Mouse (Mus musculus): ENCODE results near the gene Shank2. TPM values are rescaled to one million over a fixed set of nuclear protein-coding genes. Genes with fewer than 3 reads are reported as not detected.

Shank2 gene
- polyA plus RNA-seq, 1 experiment from 2014 or later = 0.31 TPM

- no peak for DNase-seq (ENCODE audit: low spot score)
- H3K36me3 ChIP-seq = no peaks in the 10 kb centered on the region
- no peak overlapping the region for H3K4me3 ChIP-seq
- H3K4me1 ChIP-seq = 0 out of 2 replicates have a peak, but pooled peaks cover 3% of the 10 kb centered on the region
- WGBS = 77% methylated on average over 22 of the region's 22 CpGs
- H3K27me3 ChIP-seq (ENCODE audit: insufficient read depth, poor library complexity, severe bottlenecking) = peaks cover 11% of the 10 kb centered on the region; the same call in 1 of the 2 replicates
- H3K27ac ChIP-seq = no peak overlapping the region
- H3K9me3 ChIP-seq = no peaks in the 10 kb centered on the region
Observed at GRCm38 (mm10) chr7:144132699-144133387, 131.1 kb downstream of the Shank2 start.

- DNase-seq (ENCODE audit: low spot score) = no peak
- H3K9me3 ChIP-seq = no peaks in the 10 kb centered on the region
- no peak overlapping the region for H3K27ac ChIP-seq
- WGBS = 76% methylated on average over 9 of the region's 9 CpGs
- 0 out of 2 replicates have a peak, but pooled peaks cover 3% of the 10 kb centered on the region for H3K4me1 ChIP-seq
- no peaks in the 10 kb centered on the region for H3K36me3 ChIP-seq
- H3K27me3 ChIP-seq (ENCODE audit: insufficient read depth, poor library complexity, severe bottlenecking) = peaks cover 11% of the 10 kb centered on the region; the same call in 1 of the 2 replicates
- H3K4me3 ChIP-seq = no peak overlapping the region
Observed at GRCm38 (mm10) chr7:144133388-144133998, 131.8 kb downstream of the Shank2 start.

- 89% methylated on average over 11 of the region's 11 CpGs for WGBS
- H3K4me3 ChIP-seq = no peak overlapping the region
- H3K36me3 ChIP-seq = no peaks in the 10 kb centered on the region
Observed at GRCm38 (mm10) chr7:144134699-144135098, 133.0 kb downstream of the Shank2 start.

GRCm38 (mm10) chr7:144137827-144138226, 136.1 kb downstream of the Shank2 start:
- WGBS = 67% methylated on average over 2 of the region's 2 CpGs
- Histone ChIP-seq H3K27ac (no peak overlapping the region), H3K4me1 (no peaks in the 10 kb centered on the region), H3K27me3 (ENCODE audit: insufficient read depth, poor library complexity, severe bottlenecking) (peaks cover 11% of the 10 kb centered on the region; the same call in 1 of the 2 replicates), H3K4me3 (no peak overlapping the region), H3K36me3 (no peaks in the 10 kb centered on the region), H3K9me3 (no peaks in the 10 kb centered on the region)
- no peak for DNase-seq (ENCODE audit: low spot score)

More at GRCm38 (mm10) chr7:144134699-144135098, 133.0 kb downstream of the Shank2 start:
- no peak overlapping the region for H3K27ac ChIP-seq
- H3K9me3 ChIP-seq = no peaks in the 10 kb centered on the region
- no peaks in the 10 kb centered on the region for H3K4me1 ChIP-seq
- H3K27me3 ChIP-seq (ENCODE audit: insufficient read depth, poor library complexity, severe bottlenecking) = peaks cover 11% of the 10 kb centered on the region; the same call in 1 of the 2 replicates
- no peak for DNase-seq (ENCODE audit: low spot score)

- Histone ChIP-seq H3K27ac (no peak overlapping the region), H3K4me3 (no peak overlapping the region)
- WGBS = 60% methylated on average over 2 of the region's 2 CpGs
Observed at GRCm38 (mm10) chr7:144138476-144138875, 136.7 kb downstream of the Shank2 start.

GRCm38 (mm10) chr7:144139691-144140090, 138.0 kb downstream of the Shank2 start:
- peaks cover 11% of the 10 kb centered on the region; the same call in 1 of the 2 replicates for H3K27me3 ChIP-seq (ENCODE audit: insufficient read depth, poor library complexity, severe bottlenecking)
- 82% methylated on average over 2 of the region's 2 CpGs for WGBS
- H3K4me1 ChIP-seq = no peaks in the 10 kb centered on the region
- no peaks in the 10 kb centered on the region for H3K9me3 ChIP-seq
- no peak overlapping the region for H3K4me3 ChIP-seq
- no peak for DNase-seq (ENCODE audit: low spot score)
- H3K36me3 ChIP-seq = no peaks in the 10 kb centered on the region
- H3K27ac ChIP-seq = no peak overlapping the region

More at GRCm38 (mm10) chr7:144138476-144138875, 136.7 kb downstream of the Shank2 start:
- no peaks in the 10 kb centered on the region for H3K4me1 ChIP-seq
- H3K36me3 ChIP-seq = no peaks in the 10 kb centered on the region
- no peak for DNase-seq (ENCODE audit: low spot score)
- peaks cover 11% of the 10 kb centered on the region; the same call in 1 of the 2 replicates for H3K27me3 ChIP-seq (ENCODE audit: insufficient read depth, poor library complexity, severe bottlenecking)
- H3K9me3 ChIP-seq = no peaks in the 10 kb centered on the region

- Histone ChIP-seq H3K4me1 (no peaks in the 10 kb centered on the region), H3K36me3 (no peaks in the 10 kb centered on the region), H3K27me3 (ENCODE audit: insufficient read depth, poor library complexity, severe bottlenecking) (peaks cover 11% of the 10 kb centered on the region; the same call in 1 of the 2 replicates), H3K4me3 (no peak overlapping the region), H3K27ac (no peak overlapping the region), H3K9me3 (no peaks in the 10 kb centered on the region)
- 75% methylated on average over 3 of the region's 3 CpGs for WGBS
- DNase-seq (ENCODE audit: low spot score) = no peak
Observed at GRCm38 (mm10) chr7:144140470-144140869, 138.7 kb downstream of the Shank2 start.

- Histone ChIP-seq H3K27ac (no peak overlapping the region), H3K27me3 (ENCODE audit: insufficient read depth, poor library complexity, severe bottlenecking) (peaks cover 7% of the 10 kb centered on the region; the same call in 1 of the 2 replicates), H3K36me3 (no peaks in the 10 kb centered on the region), H3K4me3 (no peak overlapping the region), H3K9me3 (no peaks in the 10 kb centered on the region), H3K4me1 (no peaks in the 10 kb centered on the region)
- 89% methylated on average over 4 of the region's 4 CpGs for WGBS
- no peak for DNase-seq (ENCODE audit: low spot score)
Observed at GRCm38 (mm10) chr7:144142036-144142435, 140.3 kb downstream of the Shank2 start.

GRCm38 (mm10) chr7:144143941-144144340, 142.2 kb downstream of the Shank2 start:
- no peak for DNase-seq (ENCODE audit: low spot score)
- Histone ChIP-seq H3K4me3 (no peak overlapping the region), H3K36me3 (no peaks in the 10 kb centered on the region), H3K9me3 (no peaks in the 10 kb centered on the region), H3K4me1 (no peaks in the 10 kb centered on the region), H3K27ac (no peak overlapping the region), H3K27me3 (ENCODE audit: insufficient read depth, poor library complexity, severe bottlenecking) (no peaks in the 10 kb centered on the region; the same call in 1 of the 2 replicates)
- WGBS = 64% methylated on average over 2 of the region's 2 CpGs

- H3K4me3 ChIP-seq = no peak overlapping the region
- H3K4me1 ChIP-seq = peaks cover 4% of the 10 kb centered on the region
- no peaks in the 10 kb centered on the region for H3K9me3 ChIP-seq
- WGBS = 69% methylated on average over 4 of the region's 4 CpGs
- no peak overlapping the region for H3K27ac ChIP-seq
- no peaks in the 10 kb centered on the region for H3K27me3 ChIP-seq (ENCODE audit: insufficient read depth, poor library complexity, severe bottlenecking)
- DNase-seq (ENCODE audit: low spot score) = no peak
- no peaks in the 10 kb centered on the region for H3K36me3 ChIP-seq
Observed at GRCm38 (mm10) chr7:144148111-144148510, 146.4 kb downstream of the Shank2 start.

GRCm38 (mm10) chr7:144153124-144153523, 151.4 kb downstream of the Shank2 start:
- peaks cover 7% of the 10 kb centered on the region for H3K4me1 ChIP-seq
- H3K9me3 ChIP-seq = no peaks in the 10 kb centered on the region
- 0 out of 2 replicates have a peak, but pooled peaks cover 6% of the 10 kb centered on the region for H3K27me3 ChIP-seq (ENCODE audit: insufficient read depth, poor library complexity, severe bottlenecking)
- no peak overlapping the region for H3K4me3 ChIP-seq
- H3K36me3 ChIP-seq = no peaks in the 10 kb centered on the region
- DNase-seq (ENCODE audit: low spot score) = no peak
- 54% methylated on average over 4 of the region's 4 CpGs for WGBS
- H3K27ac ChIP-seq = no peak overlapping the region

- H3K36me3 ChIP-seq = no peaks in the 10 kb centered on the region
- 75% methylated on average over 8 of the region's 8 CpGs for WGBS
- no peak for DNase-seq (ENCODE audit: low spot score)
- H3K27ac ChIP-seq = no peak overlapping the region
- H3K27me3 ChIP-seq (ENCODE audit: insufficient read depth, poor library complexity, severe bottlenecking) = 0 out of 2 replicates have a peak, but pooled peaks cover 6% of the 10 kb centered on the region
- H3K9me3 ChIP-seq = no peaks in the 10 kb centered on the region
- no peak overlapping the region for H3K4me3 ChIP-seq
- H3K4me1 ChIP-seq = peaks cover 7% of the 10 kb centered on the region
Observed at GRCm38 (mm10) chr7:144153682-144154081, 152.0 kb downstream of the Shank2 start.

GRCm38 (mm10) chr7:144157936-144158335, 156.2 kb downstream of the Shank2 start:
- WGBS = 87% methylated on average over 8 of the region's 8 CpGs
- no peak overlapping the region for H3K27ac ChIP-seq
- H3K27me3 ChIP-seq (ENCODE audit: insufficient read depth, poor library complexity, severe bottlenecking) = peaks cover 6% of the 10 kb centered on the region; the same call in 1 of the 2 replicates
- H3K4me1 ChIP-seq = peaks cover 4% of the 10 kb centered on the region
- H3K36me3 ChIP-seq = no peaks in the 10 kb centered on the region
- no peaks in the 10 kb centered on the region for H3K9me3 ChIP-seq
- DNase-seq (ENCODE audit: low spot score) = no peak
- H3K4me3 ChIP-seq = no peak overlapping the region

All from heart, embryonic 10.5 days (tissue).